Mouse (Mus musculus): Measurements from ENCODE around the gene Col27a1. TPM values are rescaled to one million over a fixed set of nuclear protein-coding genes. Genes with fewer than 3 reads are reported as not detected.
A peak's percentile ranks its signal among the peaks of the same experiment; 100 is the strongest.

The Col27a1 gene
- polyA plus RNA-seq, 2 experiments, result 1.2 to 3.8 TPM

- no peaks in the 10 kb centered on the region for H3K9me3 ChIP-seq (ENCODE audit: control insufficient read depth, low read length)
- ATAC-seq (ENCODE audit: insufficient read depth), result peak; percentile 78
- peak within 1 kb of the TSS; percentile 31 for H3K4me2 ChIP-seq (ENCODE audit: low read depth)
- no peak within 1 kb of the TSS for H3K27ac ChIP-seq
- DNase-seq (ENCODE audit: low read depth in 3 of 3, low spot score in 3 of 3), result no peak
- TF ChIP-seq EP300 (IDR thresholded peaks at IDR 0.05; ENCODE audit: low read depth) (no peak), CTCF (IDR thresholded peaks at IDR 0.05; ENCODE audit: low read depth) (no peak)
- peak within 1 kb of the TSS; percentile 25 to 40; a peak in 3 of 4 replicates for H3K4me3 ChIP-seq (ENCODE audit: insufficient read depth in 1 of 2, low read depth in 2 of 2, low read length in 2 of 2)
- H3K4me1 ChIP-seq (replicated peaks; ENCODE audit: control insufficient read depth in 2 of 2, insufficient read depth in 2 of 2, low read length in 1 of 2), result peaks cover 0 to 2% of the 10 kb centered on the region in 2 experiments; a peak in 1 of 4 replicates
- H3K36me3 ChIP-seq (replicated peaks; ENCODE audit: control insufficient read depth, insufficient read depth, low read depth), result no peaks in the 10 kb centered on the region
- WGBS (ENCODE audit: insufficient replicate concordance), result 43% methylated on average over 4 of the region's 4 CpGs
- H3K9ac ChIP-seq (replicated peaks), result no peak within 1 kb of the TSS
- no peaks in the 10 kb centered on the region for H3K27me3 ChIP-seq (ENCODE audit: control insufficient read depth, insufficient read depth, low read length)
Observed at GRCm38 (mm10) chr4:63171969-63172685, 41.7 kb upstream of the Col27a1 start, which contains the start of gene Kif12. Gene Kif12 (minus strand): TSS chr4:63172131.

- no peak for ATAC-seq (ENCODE audit: insufficient read depth)
- 15% methylated on average over 5 of the region's 5 CpGs for WGBS (ENCODE audit: insufficient replicate concordance)
- no peaks in the 10 kb centered on the region for H3K27me3 ChIP-seq (ENCODE audit: control insufficient read depth, insufficient read depth, low read length)
- H3K36me3 ChIP-seq (replicated peaks; ENCODE audit: control insufficient read depth, insufficient read depth, low read depth), result no peaks in the 10 kb centered on the region
- no peak overlapping the region for H3K4me3 ChIP-seq (ENCODE audit: insufficient read depth in 1 of 2, low read depth in 2 of 2, low read length in 2 of 2)
- no peak for DNase-seq (ENCODE audit: low read depth in 3 of 3, low spot score in 3 of 3)
- H3K9ac ChIP-seq (replicated peaks), result no peak overlapping the region
- no peaks in the 10 kb centered on the region for H3K9me3 ChIP-seq (ENCODE audit: control insufficient read depth, low read length)
- no peak overlapping the region for H3K27ac ChIP-seq
- TF ChIP-seq EP300 (IDR thresholded peaks at IDR 0.05; ENCODE audit: low read depth), result no peak
- TF ChIP-seq CTCF (IDR thresholded peaks at IDR 0.05; ENCODE audit: low read depth), result peak; percentile 79
- H3K4me1 ChIP-seq (replicated peaks; ENCODE audit: control insufficient read depth in 2 of 2, insufficient read depth in 2 of 2, low read length in 1 of 2), result no peaks in the 10 kb centered on the region
- no peak overlapping the region for H3K4me2 ChIP-seq (ENCODE audit: low read depth)
Observed at GRCm38 (mm10) chr4:63181556-63181955, 32.2 kb upstream of the Col27a1 start.

- WGBS (ENCODE audit: insufficient replicate concordance), result 55% methylated on average over 21 of the region's 21 CpGs
- Histone ChIP-seq H3K36me3 (replicated peaks; ENCODE audit: control insufficient read depth, insufficient read depth, low read depth) (no peaks in the 10 kb centered on the region), H3K9me3 (ENCODE audit: control insufficient read depth, low read length) (no peaks in the 10 kb centered on the region), H3K4me3 (ENCODE audit: insufficient read depth in 1 of 2, low read depth in 2 of 2, low read length in 2 of 2) (no peak overlapping the region), H3K27me3 (ENCODE audit: control insufficient read depth, insufficient read depth, low read length) (no peaks in the 10 kb centered on the region), H3K4me1 (replicated peaks; ENCODE audit: control insufficient read depth in 2 of 2, insufficient read depth in 2 of 2, low read length in 1 of 2) (peaks cover 0 to 3% of the 10 kb centered on the region in 2 experiments; a peak in 1 of 4 replicates), H3K27ac (no peak overlapping the region; the same call in 1 of the 2 replicates), H3K9ac (replicated peaks) (no peak overlapping the region), H3K4me2 (ENCODE audit: low read depth) (no peak overlapping the region)
- TF ChIP-seq EP300 (IDR thresholded peaks at IDR 0.05; ENCODE audit: low read depth) (no peak), CTCF (IDR thresholded peaks at IDR 0.05; ENCODE audit: low read depth) (no peak)
- ATAC-seq (ENCODE audit: insufficient read depth) (peak; percentile 62), DNase-seq (ENCODE audit: low read depth in 3 of 3, low spot score in 3 of 3) (no peak)
Observed at GRCm38 (mm10) chr4:63186281-63186870, 27.4 kb upstream of the Col27a1 start.

- no peaks in the 10 kb centered on the region for H3K36me3 ChIP-seq (replicated peaks; ENCODE audit: control insufficient read depth, insufficient read depth, low read depth)
- peaks cover 0 to 6% of the 10 kb centered on the region in 2 experiments; a peak in 2 of 4 replicates for H3K4me1 ChIP-seq (replicated peaks; ENCODE audit: control insufficient read depth in 2 of 2, insufficient read depth in 2 of 2, low read length in 1 of 2)
- H3K9ac ChIP-seq (replicated peaks), result no peak overlapping the region
- H3K27ac ChIP-seq, result no peak overlapping the region
- WGBS (ENCODE audit: insufficient replicate concordance), result 56% methylated on average over 5 of the region's 5 CpGs
- H3K4me2 ChIP-seq (ENCODE audit: low read depth), result no peak overlapping the region
- no peaks in the 10 kb centered on the region for H3K27me3 ChIP-seq (ENCODE audit: control insufficient read depth, insufficient read depth, low read length)
- ATAC-seq (ENCODE audit: insufficient read depth) (no peak), DNase-seq (ENCODE audit: low read depth in 3 of 3, low spot score in 3 of 3) (no peak)
- no peaks in the 10 kb centered on the region for H3K9me3 ChIP-seq (ENCODE audit: control insufficient read depth, low read length)
- TF ChIP-seq EP300 (IDR thresholded peaks at IDR 0.05; ENCODE audit: low read depth) (no peak), CTCF (IDR thresholded peaks at IDR 0.05; ENCODE audit: low read depth) (no peak)
- no peak overlapping the region for H3K4me3 ChIP-seq (ENCODE audit: insufficient read depth in 1 of 2, low read depth in 2 of 2, low read length in 2 of 2)
Observed at GRCm38 (mm10) chr4:63191641-63192040, 22.2 kb upstream of the Col27a1 start.

- peaks cover 0 to 3% of the 10 kb centered on the region in 2 experiments; a peak in 2 of 4 replicates for H3K4me1 ChIP-seq (replicated peaks; ENCODE audit: control insufficient read depth in 2 of 2, insufficient read depth in 2 of 2, low read length in 1 of 2)
- WGBS (ENCODE audit: insufficient replicate concordance), result 78% methylated on average over 2 of the region's 2 CpGs
- no peak for ATAC-seq (ENCODE audit: insufficient read depth)
- no peaks in the 10 kb centered on the region for H3K27me3 ChIP-seq (ENCODE audit: control insufficient read depth, insufficient read depth, low read length)
- TF ChIP-seq CTCF (IDR thresholded peaks at IDR 0.05; ENCODE audit: low read depth), result no peak
- H3K36me3 ChIP-seq (replicated peaks; ENCODE audit: control insufficient read depth, insufficient read depth, low read depth), result no peaks in the 10 kb centered on the region
- no peaks in the 10 kb centered on the region for H3K9me3 ChIP-seq (ENCODE audit: control insufficient read depth, low read length)
- H3K4me2 ChIP-seq (ENCODE audit: low read depth), result no peak overlapping the region
- H3K27ac ChIP-seq, result no peak overlapping the region
- no peak overlapping the region for H3K4me3 ChIP-seq (ENCODE audit: insufficient read depth in 1 of 2, low read depth in 2 of 2, low read length in 2 of 2)
- no peak for DNase-seq (ENCODE audit: low read depth in 3 of 3, low spot score in 3 of 3)
- H3K9ac ChIP-seq (replicated peaks), result no peak overlapping the region
Observed at GRCm38 (mm10) chr4:63194366-63194765, 19.4 kb upstream of the Col27a1 start.

All from liver, embryonic 14.5 days (tissue).